Mouse (Mus musculus): Measurements from ENCODE around the gene Tspan18.

The Tspan18 gene

GRCm38 (mm10) chr2:93188020-93188760 is 146.1 kb downstream of the Tspan18 start:
- no peaks in the 10 kb centered on the region for H3K36me3 ChIP-seq (ENCODE audit: insufficient read depth, low read length)
- TF ChIP-seq CTCF (conservative IDR thresholded peaks at IDR 0.05; ENCODE audit: low read length), result no peak
- no peak for TF ChIP-seq NANOG (IDR thresholded peaks at IDR 0.05; ENCODE audit: borderline replicate concordance, low read length)
- no peak for TF ChIP-seq POU5F1 (IDR thresholded peaks at IDR 0.05; ENCODE audit: borderline replicate concordance, low read length)
- H3K9me3 ChIP-seq (ENCODE audit: low read length), result peaks cover 3% of the 10 kb centered on the region
- H3K4me3 ChIP-seq (replicated peaks; ENCODE audit: low read length), result peak overlapping the region; percentile 88
- peaks cover 92% of the 10 kb centered on the region for H3K4me1 ChIP-seq (replicated peaks; ENCODE audit: low read depth, low read length)
- H3K27me3 ChIP-seq (ENCODE audit: insufficient read depth, low read length), result peaks cover 47% of the 10 kb centered on the region

GRCm38 (mm10) chr2:93187323-93187996 is 146.8 kb downstream of the Tspan18 start, which contains the start of gene Trp53i11:
Gene Trp53i11 (plus strand): TSS chr2:93187548.
- no peak for TF ChIP-seq CTCF (conservative IDR thresholded peaks at IDR 0.05; ENCODE audit: low read length)
- TF ChIP-seq POU5F1 (IDR thresholded peaks at IDR 0.05; ENCODE audit: borderline replicate concordance, low read length), result no peak
- TF ChIP-seq NANOG (IDR thresholded peaks at IDR 0.05; ENCODE audit: borderline replicate concordance, low read length), result no peak

GRCm38 (mm10) chr2:93182859-93183258 is 151.4 kb downstream of the Tspan18 start:
- H3K27me3 ChIP-seq (ENCODE audit: insufficient read depth, low read length), result peaks cover 60% of the 10 kb centered on the region
- no peak for TF ChIP-seq CTCF (conservative IDR thresholded peaks at IDR 0.05; ENCODE audit: low read length)
- no peak for TF ChIP-seq NANOG (IDR thresholded peaks at IDR 0.05; ENCODE audit: borderline replicate concordance, low read length)

More at GRCm38 (mm10) chr2:93187323-93187996, 146.8 kb downstream of the Tspan18 start, which contains the start of gene Trp53i11:
- peaks cover 86% of the 10 kb centered on the region for H3K4me1 ChIP-seq (replicated peaks; ENCODE audit: low read depth, low read length)
- H3K27me3 ChIP-seq (ENCODE audit: insufficient read depth, low read length), result peaks cover 47% of the 10 kb centered on the region
- peak within 1 kb of the TSS; percentile 88 for H3K4me3 ChIP-seq (replicated peaks; ENCODE audit: low read length)
- H3K36me3 ChIP-seq (ENCODE audit: insufficient read depth, low read length), result no peaks in the 10 kb centered on the region
- peaks cover 10% of the 10 kb centered on the region for H3K9me3 ChIP-seq (ENCODE audit: low read length)

GRCm38 (mm10) chr2:93180077-93180844 is 154.0 kb downstream of the Tspan18 start:
- H3K4me1 ChIP-seq (replicated peaks; ENCODE audit: low read depth, low read length), result peaks cover 88% of the 10 kb centered on the region
- no peaks in the 10 kb centered on the region for H3K36me3 ChIP-seq (ENCODE audit: insufficient read depth, low read length)
- H3K4me3 ChIP-seq (replicated peaks; ENCODE audit: low read length), result peak overlapping the region; percentile 76
- H3K9me3 ChIP-seq (ENCODE audit: low read length), result peaks cover 12% of the 10 kb centered on the region
- TF ChIP-seq NANOG (IDR thresholded peaks at IDR 0.05; ENCODE audit: borderline replicate concordance, low read length) (no peak), POU5F1 (IDR thresholded peaks at IDR 0.05; ENCODE audit: borderline replicate concordance, low read length) (no peak), CTCF (conservative IDR thresholded peaks at IDR 0.05; ENCODE audit: low read length) (no peak)
- peaks cover 36% of the 10 kb centered on the region for H3K27me3 ChIP-seq (ENCODE audit: insufficient read depth, low read length)

More at GRCm38 (mm10) chr2:93182859-93183258, 151.4 kb downstream of the Tspan18 start:
- H3K4me3 ChIP-seq (replicated peaks; ENCODE audit: low read length), result no peak overlapping the region
- H3K9me3 ChIP-seq (ENCODE audit: low read length), result peaks cover 12% of the 10 kb centered on the region
- peaks cover 83% of the 10 kb centered on the region for H3K4me1 ChIP-seq (replicated peaks; ENCODE audit: low read depth, low read length)
- no peaks in the 10 kb centered on the region for H3K36me3 ChIP-seq (ENCODE audit: insufficient read depth, low read length)

GRCm38 (mm10) chr2:93179603-93180002 is 154.7 kb downstream of the Tspan18 start:
- H3K4me3 ChIP-seq (replicated peaks; ENCODE audit: low read length), result peak overlapping the region; percentile 76
- H3K27me3 ChIP-seq (ENCODE audit: insufficient read depth, low read length), result peaks cover 30% of the 10 kb centered on the region
- peaks cover 12% of the 10 kb centered on the region for H3K9me3 ChIP-seq (ENCODE audit: low read length)
- TF ChIP-seq POU5F1 (IDR thresholded peaks at IDR 0.05; ENCODE audit: borderline replicate concordance, low read length) (no peak), NANOG (IDR thresholded peaks at IDR 0.05; ENCODE audit: borderline replicate concordance, low read length) (no peak), CTCF (conservative IDR thresholded peaks at IDR 0.05; ENCODE audit: low read length) (no peak)
- no peaks in the 10 kb centered on the region for H3K36me3 ChIP-seq (ENCODE audit: insufficient read depth, low read length)
- H3K4me1 ChIP-seq (replicated peaks; ENCODE audit: low read depth, low read length), result peaks cover 88% of the 10 kb centered on the region

- H3K9me3 ChIP-seq (ENCODE audit: low read length), result peaks cover 9% of the 10 kb centered on the region
- TF ChIP-seq NANOG (IDR thresholded peaks at IDR 0.05; ENCODE audit: borderline replicate concordance, low read length), result no peak
- TF ChIP-seq CTCF (conservative IDR thresholded peaks at IDR 0.05; ENCODE audit: low read length), result no peak
- TF ChIP-seq POU5F1 (IDR thresholded peaks at IDR 0.05; ENCODE audit: borderline replicate concordance, low read length), result no peak
These were observed 156.0 kb downstream of the Tspan18 start for GRCm38 (mm10) chr2:93178313-93178677.

GRCm38 (mm10) chr2:93177668-93178312 is 156.5 kb downstream of the Tspan18 start:
- H3K4me3 ChIP-seq (replicated peaks; ENCODE audit: low read length), result no peak overlapping the region
- peaks cover 92% of the 10 kb centered on the region for H3K4me1 ChIP-seq (replicated peaks; ENCODE audit: low read depth, low read length)
- H3K9me3 ChIP-seq (ENCODE audit: low read length), result peaks cover 4% of the 10 kb centered on the region
- H3K36me3 ChIP-seq (ENCODE audit: insufficient read depth, low read length), result no peaks in the 10 kb centered on the region
- H3K27me3 ChIP-seq (ENCODE audit: insufficient read depth, low read length), result peaks cover 31% of the 10 kb centered on the region
- no peak for TF ChIP-seq CTCF (conservative IDR thresholded peaks at IDR 0.05; ENCODE audit: low read length)
- TF ChIP-seq POU5F1 (IDR thresholded peaks at IDR 0.05; ENCODE audit: borderline replicate concordance, low read length), result no peak
- no peak for TF ChIP-seq NANOG (IDR thresholded peaks at IDR 0.05; ENCODE audit: borderline replicate concordance, low read length)

More at GRCm38 (mm10) chr2:93178313-93178677, 156.0 kb downstream of the Tspan18 start:
- H3K36me3 ChIP-seq (ENCODE audit: insufficient read depth, low read length), result no peaks in the 10 kb centered on the region
- H3K4me1 ChIP-seq (replicated peaks; ENCODE audit: low read depth, low read length), result peaks cover 87% of the 10 kb centered on the region
- peaks cover 28% of the 10 kb centered on the region for H3K27me3 ChIP-seq (ENCODE audit: insufficient read depth, low read length)
- no peak overlapping the region for H3K4me3 ChIP-seq (replicated peaks; ENCODE audit: low read length)
